Mouse (Mus musculus) kidney, adult 2 months (tissue): ENCODE data around the gene Tuba1b.

Experiments used
- CTCF ChIP-seq: fragments of 200-500 bp; conservative IDR thresholded peaks from 2 replicates; pipeline ENCODE4 v1.5.1; 2011; ENCODE audit warnings: low read depth, mild to moderate bottlenecking, control low read depth, low read length, moderate library complexity, mixed read lengths; ENCODE audit not compliant: insufficient read depth, insufficient read length
- POLR2A ChIP-seq: fragments of 200-500 bp; IDR thresholded peaks from one replicate; pipeline ENCODE4 v1.6.1; 2011; ENCODE audit warnings: low read depth, low read length, control low read depth

GRCm38 (mm10) chr15:98921510-98921909 lies 12.9 kb downstream of the Tuba1b start:
- TF ChIP-seq POLR2A (no peak), CTCF (no peak)
